Mouse (Mus musculus) heart, embryonic 11.5 days (tissue): ENCODE measurements at regions not wholly inside any gene's neighbourhood (a gene's known extent, or its start where the extent isn't known, plus 50 kb on each side); places are given as distances from the start of the nearest gene placed in this dataset.

Experiments used
- ATAC-seq: fragments of 200-750 bp; cut with Nextera tagmentation; replicated peaks from 2 replicates; pipeline ENCODE4 v1.8.0; 2017; ENCODE audit warnings: moderate library complexity; ENCODE audit not compliant: insufficient number of reproducible peaks, low FRiP score, low TSS enrichment
- H3K27ac ChIP-seq: fragments of 300-500 bp; sonication (generic); 2 replicates; pipeline ENCODE4 v1.5.1; 2014; ENCODE audit warnings: mild to moderate bottlenecking, low read depth, low read length
- H3K27me3 ChIP-seq: fragments of 300-500 bp; sonication (generic); 2 replicates; pipeline ENCODE4 v1.6.1; 2014; ENCODE audit warnings: mild to moderate bottlenecking, low read length, mixed read lengths; ENCODE audit not compliant: control insufficient read depth, insufficient read depth
- H3K36me3 ChIP-seq: fragments of 300-500 bp; sonication (generic); 2 replicates; pipeline ENCODE4 v1.6.1; 2014; ENCODE audit warnings: mild to moderate bottlenecking, low read length, moderate library complexity, mixed read lengths; ENCODE audit not compliant: control insufficient read depth, insufficient read depth
- H3K4me1 ChIP-seq: fragments of 300-500 bp; sonication (generic); 2 replicates; pipeline ENCODE4 v1.6.1; 2014; ENCODE audit warnings: low read length; ENCODE audit not compliant: control insufficient read depth, insufficient read depth
- H3K4me2 ChIP-seq: fragments of 300-500 bp; sonication (generic); 2 replicates; pipeline ENCODE4 v1.6.1; 2014; ENCODE audit warnings: mild to moderate bottlenecking, moderate library complexity
- H3K4me3 ChIP-seq: fragments of 300-500 bp; sonication (generic); 2 replicates; pipeline ENCODE4 v1.5.1; 2014; ENCODE audit warnings: low read depth, low read length
- H3K9ac ChIP-seq: fragments of 300-500 bp; sonication (generic); 2 replicates; pipeline ENCODE4 v1.6.1; 2014; ENCODE audit warnings: mild to moderate bottlenecking, low read depth, low read length, moderate library complexity
- H3K9me3 ChIP-seq: fragments of 300-500 bp; sonication (generic); replicated peaks from 2 replicates; pipeline ENCODE4 v1.6.1; 2016; ENCODE audit warnings: low read length; ENCODE audit not compliant: control insufficient read depth
- WGBS: fragments of 180-500 bp; shearing (Covaris S2); extraction: QIAGEN DNeasy Blood & Tissue Kit; methylation state at CpG from one replicate; pipeline ENCODE4 v1.1.7; 2014; ENCODE audit not compliant: insufficient replicate concordance; 5-methylcytosine and 5-hydroxymethylcytosine counted together

- Histone ChIP-seq H3K4me1 (no peaks in the 10 kb centered on the region), H3K9me3 (no peaks in the 10 kb centered on the region), H3K27ac (no peak overlapping the region), H3K4me3 (no peak overlapping the region), H3K4me2 (no peak overlapping the region), H3K27me3 (no peaks in the 10 kb centered on the region), H3K36me3 (no peaks in the 10 kb centered on the region), H3K9ac (no peak overlapping the region)
- no peak for ATAC-seq
Measured at GRCm38 (mm10) chr4:93830701-93831100, 495.4 kb upstream of the Tusc1 start.

GRCm38 (mm10) chr4:93793104-93793503, 457.8 kb upstream of the Tusc1 start:
- WGBS: 82% methylated on average over 1 of the region's 1 CpGs
- no peak overlapping the region for H3K9ac ChIP-seq
- H3K4me2 ChIP-seq: no peak overlapping the region
- H3K36me3 ChIP-seq: no peaks in the 10 kb centered on the region
- H3K4me1 ChIP-seq: no peaks in the 10 kb centered on the region
- no peaks in the 10 kb centered on the region for H3K27me3 ChIP-seq
- H3K27ac ChIP-seq: no peak overlapping the region
- ATAC-seq: no peak
- H3K9me3 ChIP-seq: no peaks in the 10 kb centered on the region
- no peak overlapping the region for H3K4me3 ChIP-seq

DNA sequence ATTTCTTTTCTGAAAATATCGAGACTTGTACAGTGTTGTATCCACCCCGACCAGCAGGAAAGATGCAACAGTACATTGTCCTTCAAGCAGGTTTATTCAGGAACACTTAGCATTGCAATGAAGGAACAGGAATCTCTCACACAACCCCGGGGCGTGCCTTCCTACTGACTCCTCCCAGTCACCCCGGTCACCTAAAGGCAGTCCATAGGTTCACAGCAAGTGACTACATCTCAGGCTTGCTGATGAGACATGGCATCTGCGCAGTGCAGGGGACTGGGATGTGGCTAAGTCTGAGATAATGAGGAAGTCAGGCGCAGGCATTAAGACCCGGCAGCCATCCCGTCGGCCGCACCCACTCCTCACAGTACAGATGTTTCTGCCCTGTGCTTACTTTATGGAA, 454.8 kb upstream of the Tusc1 start:
- H3K4me3 ChIP-seq: no peak overlapping the region
- no peak for ATAC-seq
- H3K36me3 ChIP-seq: no peaks in the 10 kb centered on the region
- no peak overlapping the region for H3K4me2 ChIP-seq
- H3K9ac ChIP-seq: no peak overlapping the region
- no peaks in the 10 kb centered on the region for H3K9me3 ChIP-seq
- WGBS: 77% methylated on average over 11 of the region's 11 CpGs
- no peaks in the 10 kb centered on the region for H3K4me1 ChIP-seq
- no peaks in the 10 kb centered on the region for H3K27me3 ChIP-seq
- H3K27ac ChIP-seq: no peak overlapping the region

DNA sequence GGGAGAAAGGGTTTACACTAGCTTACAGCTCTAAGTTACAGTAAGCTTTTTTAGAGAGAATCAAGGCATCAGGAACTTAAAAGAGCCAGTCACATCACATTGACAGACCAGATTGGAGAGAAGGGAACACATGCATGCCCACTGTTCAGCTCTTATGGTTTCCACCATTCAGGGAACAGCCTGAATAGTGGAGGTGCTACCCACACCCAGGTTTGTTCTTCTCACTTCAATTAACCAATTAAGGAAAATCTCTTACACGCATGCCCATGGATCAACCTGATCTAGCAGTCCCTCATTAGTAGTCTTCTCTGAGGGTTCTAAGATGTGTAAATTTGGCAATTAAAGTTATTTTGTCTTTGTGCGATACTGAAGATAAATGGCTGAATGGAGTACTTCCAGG, 419.2 kb upstream of the Tusc1 start:
- Histone ChIP-seq H3K27ac (no peak overlapping the region), H3K9ac (no peak overlapping the region), H3K27me3 (no peaks in the 10 kb centered on the region), H3K36me3 (no peaks in the 10 kb centered on the region), H3K4me3 (no peak overlapping the region), H3K9me3 (no peaks in the 10 kb centered on the region), H3K4me1 (no peaks in the 10 kb centered on the region), H3K4me2 (no peak overlapping the region)
- WGBS: 87% methylated on average over 2 of the region's 2 CpGs
- ATAC-seq: no peak

- ATAC-seq: no peak
- 54% methylated on average over 2 of the region's 2 CpGs for WGBS
Measured at GRCm38 (mm10) chr4:93746326-93746725, 411.0 kb upstream of the Tusc1 start.

GRCm38 (mm10) chr4:93713711-93714110, 378.4 kb upstream of the Tusc1 start:
- no peak for ATAC-seq
- Histone ChIP-seq H3K27ac (no peak overlapping the region), H3K4me2 (no peak overlapping the region), H3K27me3 (no peaks in the 10 kb centered on the region), H3K36me3 (no peaks in the 10 kb centered on the region), H3K9me3 (no peaks in the 10 kb centered on the region), H3K4me1 (no peaks in the 10 kb centered on the region), H3K4me3 (no peak overlapping the region), H3K9ac (no peak overlapping the region)
- WGBS: 66% methylated on average over 3 of the region's 3 CpGs

More at GRCm38 (mm10) chr4:93746326-93746725, 411.0 kb upstream of the Tusc1 start:
- no peaks in the 10 kb centered on the region for H3K27me3 ChIP-seq
- H3K4me2 ChIP-seq: no peak overlapping the region
- H3K36me3 ChIP-seq: no peaks in the 10 kb centered on the region
- no peak overlapping the region for H3K9ac ChIP-seq
- no peaks in the 10 kb centered on the region for H3K9me3 ChIP-seq
- H3K4me1 ChIP-seq: no peaks in the 10 kb centered on the region
- no peak overlapping the region for H3K4me3 ChIP-seq
- no peak overlapping the region for H3K27ac ChIP-seq

GRCm38 (mm10) chr4:93676403-93677039, 341.2 kb upstream of the Tusc1 start:
- no peak for ATAC-seq
- Histone ChIP-seq H3K4me2 (no peak overlapping the region), H3K4me3 (no peak overlapping the region), H3K9ac (no peak overlapping the region), H3K27ac (no peak overlapping the region), H3K4me1 (no peaks in the 10 kb centered on the region), H3K9me3 (no peaks in the 10 kb centered on the region), H3K36me3 (no peaks in the 10 kb centered on the region), H3K27me3 (no peaks in the 10 kb centered on the region)
- WGBS: 79% methylated on average over 8 of the region's 8 CpGs

GRCm38 (mm10) chr4:93675739-93676402, 340.6 kb upstream of the Tusc1 start:
- Histone ChIP-seq H3K4me1 (no peaks in the 10 kb centered on the region), H3K27ac (no peak overlapping the region), H3K4me2 (no peak overlapping the region), H3K9ac (no peak overlapping the region), H3K4me3 (no peak overlapping the region), H3K27me3 (no peaks in the 10 kb centered on the region), H3K9me3 (no peaks in the 10 kb centered on the region), H3K36me3 (no peaks in the 10 kb centered on the region)
- 63% methylated on average over 6 of the region's 6 CpGs for WGBS
- ATAC-seq: no peak

GRCm38 (mm10) chr4:93669050-93669449, 333.7 kb upstream of the Tusc1 start:
- Histone ChIP-seq H3K36me3 (no peaks in the 10 kb centered on the region), H3K4me1 (no peaks in the 10 kb centered on the region), H3K27ac (no peak overlapping the region), H3K9me3 (no peaks in the 10 kb centered on the region), H3K27me3 (no peaks in the 10 kb centered on the region), H3K4me3 (no peak overlapping the region), H3K9ac (no peak overlapping the region), H3K4me2 (no peak overlapping the region)
- ATAC-seq: no peak
